Comparison of ENCODE assay signal across 8 mouse cellular contexts in the genomic region with DNA sequence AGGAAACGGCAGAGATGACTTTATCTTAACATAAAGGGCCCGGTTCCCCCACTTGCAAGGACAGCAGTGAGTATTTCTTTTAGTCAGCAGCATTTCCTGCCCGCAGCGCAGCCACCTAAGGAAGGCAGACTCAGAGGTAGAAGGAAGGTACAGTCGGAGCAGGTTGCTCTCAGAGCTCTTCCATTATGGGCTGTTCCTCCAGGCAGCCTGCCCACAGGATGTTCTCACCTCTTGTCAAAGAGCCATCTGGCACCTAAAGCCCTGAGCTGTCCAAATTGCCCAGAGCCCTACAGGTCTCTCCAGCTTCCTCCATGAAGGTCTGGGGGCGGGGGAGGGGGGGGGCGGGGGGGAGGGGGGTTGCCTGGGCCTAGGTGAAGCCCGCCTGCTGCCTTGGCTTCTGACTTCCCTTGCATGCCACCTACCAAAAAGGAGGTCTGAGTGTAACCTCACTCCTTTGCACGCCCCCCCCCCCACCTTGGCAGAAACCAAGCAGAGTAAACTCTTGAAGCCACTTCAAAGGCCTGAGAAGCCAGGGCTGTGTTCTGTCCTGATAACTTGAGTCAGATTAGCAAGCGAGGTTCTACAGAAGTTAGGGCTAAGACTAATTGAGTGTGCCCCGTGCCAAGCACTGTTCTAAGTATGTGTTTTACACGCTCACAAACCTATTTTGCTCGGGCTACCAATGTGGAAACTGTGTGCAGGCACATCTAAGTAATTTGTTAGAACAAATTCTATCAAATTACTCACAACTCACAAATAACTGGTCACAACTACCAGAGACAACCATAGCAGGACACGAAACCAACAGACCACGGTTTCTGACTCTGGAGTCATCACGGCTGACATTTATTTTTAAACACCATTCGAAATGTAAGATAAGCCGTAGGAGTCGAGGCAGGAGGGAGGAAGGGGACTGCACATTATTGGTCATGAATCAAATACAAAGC. TPM values are rescaled to one million over a fixed set of nuclear protein-coding genes. Genes with fewer than 3 reads are reported as not detected.
DNase-seq lines count a peak whose midpoint lies in the region; ATAC-seq and TF ChIP-seq lines count a peak whose summit lies in the region.

No protein-coding gene starts in this region.

- no peak overlapping the region for H3K4me3 ChIP-seq in kidney, postnatal 0 days (replicated peaks; ENCODE audit: low read depth, low read length)
- H3K4me3 ChIP-seq in hindbrain, embryonic 13.5 days = no peak overlapping the region
- no peak overlapping the region for H3K4me3 ChIP-seq in hindbrain, embryonic 12.5 days

- H3K4me2 ChIP-seq in kidney, postnatal 0 days (ENCODE audit: low read length) = no peak overlapping the region
- no peak overlapping the region for H3K4me2 ChIP-seq in hindbrain, embryonic 13.5 days
- no peak overlapping the region for H3K4me2 ChIP-seq in hindbrain, embryonic 12.5 days (replicated peaks)

- H3K4me1 ChIP-seq in kidney, postnatal 0 days (replicated peaks; ENCODE audit: insufficient read depth, low read length) = peaks cover 13% of the 10 kb centered on the region
- H3K4me1 ChIP-seq in hindbrain, embryonic 13.5 days (replicated peaks) = peaks cover 29% of the 10 kb centered on the region
- peaks cover 38% of the 10 kb centered on the region for H3K4me1 ChIP-seq in hindbrain, embryonic 12.5 days

- 0 out of 2 replicates have a peak, but pooled peaks have one; percentile 12 for ATAC-seq in kidney, postnatal 0 days (replicated peaks; ENCODE audit: low FRiP score, low read depth)
- ATAC-seq in hindbrain, embryonic 13.5 days (ENCODE audit: low FRiP score) = no peak
- ATAC-seq in hindbrain, embryonic 12.5 days (ENCODE audit: low FRiP score) = no peak

- H3K27me3 ChIP-seq in kidney, postnatal 0 days (ENCODE audit: insufficient read depth, low read length) = no peaks in the 10 kb centered on the region
- H3K27me3 ChIP-seq in hindbrain, embryonic 13.5 days = no peaks in the 10 kb centered on the region
- H3K27me3 ChIP-seq in hindbrain, embryonic 12.5 days = no peaks in the 10 kb centered on the region

- 52% methylated on average over 17 of the region's 19 CpGs for WGBS in kidney, postnatal 0 days
- 83% methylated on average over 17 of the region's 19 CpGs for WGBS in hindbrain, embryonic 13.5 days
- WGBS in hindbrain, embryonic 12.5 days = 84% methylated on average over 17 of the region's 19 CpGs

- TF ChIP-seq CTCF in kidney, postnatal 0 days (IDR thresholded peaks at IDR 0.05; ENCODE audit: low read depth) = no peak

- H3K9ac ChIP-seq in kidney, postnatal 0 days (ENCODE audit: low read depth, low read length) = no peak overlapping the region
- no peak overlapping the region for H3K9ac ChIP-seq in hindbrain, embryonic 13.5 days
- no peak overlapping the region for H3K9ac ChIP-seq in hindbrain, embryonic 12.5 days

- no peak overlapping the region for H3K27ac ChIP-seq in kidney, postnatal 0 days
- no peak overlapping the region; the same call in 1 of the 2 replicates for H3K27ac ChIP-seq in hindbrain, embryonic 13.5 days
- H3K27ac ChIP-seq in hindbrain, embryonic 12.5 days = no peak overlapping the region

- no peaks in the 10 kb centered on the region for H3K36me3 ChIP-seq in kidney, postnatal 0 days (ENCODE audit: insufficient read depth, low read length)
- H3K36me3 ChIP-seq in hindbrain, embryonic 13.5 days = no peaks in the 10 kb centered on the region
- peaks cover 3% of the 10 kb centered on the region; the same call in 1 of the 2 replicates for H3K36me3 ChIP-seq in hindbrain, embryonic 12.5 days

- peak; percentile 55 for DNase-seq in urinary bladder, postnatal 14 days (ENCODE audit: low spot score)
- DNase-seq in urinary bladder, postnatal 4 days (ENCODE audit: low spot score in 2 of 2) = no peak
- DNase-seq in gastrocnemius, adult 8-10 months (ENCODE audit: low spot score in 2 of 2) = peak; percentile 22 to 35
- no peak for DNase-seq in kidney, postnatal 0 days (ENCODE audit: low spot score)
- DNase-seq in skeletal muscle tissue, adult 2 months (ENCODE audit: low read depth, low spot score) = peak; percentile 55
- no peak for DNase-seq in layer of hippocampus, adult 11-12 months (ENCODE audit: low spot score)

- no peaks in the 10 kb centered on the region for H3K9me3 ChIP-seq in kidney, postnatal 0 days (replicated peaks; ENCODE audit: low read length)
- no peaks in the 10 kb centered on the region for H3K9me3 ChIP-seq in hindbrain, embryonic 13.5 days
- H3K9me3 ChIP-seq in hindbrain, embryonic 12.5 days (replicated peaks) = no peaks in the 10 kb centered on the region

RNA-seq across cellular contexts. Expression of gene Stk39, which starts 5.7 kb away (rescaled TPM):
- 1 to 10 TPM; 1.3 to 2.4 (median 2.1) TPM for total RNA-seq in gastrocnemius, adult 8-10 months (2022)
- 26.7 and 29.0 TPM in 2 replicates for polyA plus RNA-seq in kidney, postnatal 0 days (2015; fragmentation: Nextera tagmentation; extraction: Ambion mirVana)
- polyA plus RNA-seq in hindbrain, embryonic 13.5 days (2015; fragmentation: Nextera tagmentation; extraction: Ambion mirVana) = 36.8 and 39.4 TPM in 2 replicates
- polyA plus RNA-seq in hindbrain, embryonic 12.5 days (2016; fragmentation: Nextera tagmentation; extraction: Ambion mirVana) = 55.1 and 57.0 TPM in 2 replicates

Comparison
In these comparisons a context has a peak if more than half of its experiments do, and no peak if none do; other contexts are left out.
1. DNase-seq: peak in urinary bladder, postnatal 14 days (single experiment), gastrocnemius, adult 8-10 months (2 of 2) and skeletal muscle tissue, adult 2 months (single experiment); none in urinary bladder, postnatal 4 days (0 of 2), kidney, postnatal 0 days (single experiment) and layer of hippocampus, adult 11-12 months (single experiment).